Mouse (Mus musculus): ENCODE measurements around the gene Itgb2. TPM values are rescaled to one million over a fixed set of nuclear protein-coding genes. Genes with fewer than 3 reads are reported as not detected.

Gene Itgb2
- polyA plus RNA-seq, 1 experiment from 2014 or later = 3.6 TPM

- WGBS = 91% methylated on average over 13 of the region's 13 CpGs
- H3K27me3 ChIP-seq (ENCODE audit: insufficient read depth, poor library complexity, severe bottlenecking) = no peaks in the 10 kb centered on the region
- no peak overlapping the region for H3K27ac ChIP-seq
- H3K4me3 ChIP-seq = no peak overlapping the region
- DNase-seq (ENCODE audit: low spot score) = no peak
- peaks cover 80% of the 10 kb centered on the region for H3K36me3 ChIP-seq
- H3K9me3 ChIP-seq = no peaks in the 10 kb centered on the region
- peaks cover 16% of the 10 kb centered on the region for H3K4me1 ChIP-seq
Observed at GRCm38 (mm10) chr10:77506961-77507577, 23.0 kb upstream of the Itgb2 start.

- H3K4me3 ChIP-seq = no peak overlapping the region
- peaks cover 81% of the 10 kb centered on the region for H3K36me3 ChIP-seq
- 80% methylated on average over 4 of the region's 4 CpGs for WGBS
Observed at GRCm38 (mm10) chr10:77507779-77508178, 22.3 kb upstream of the Itgb2 start.

GRCm38 (mm10) chr10:77508744-77509143, 21.3 kb upstream of the Itgb2 start:
- 95% methylated on average over 3 of the region's 3 CpGs for whole genome bisulfite sequencing
- Histone ChIP-seq H3K4me3 (no peak overlapping the region), H3K9me3 (no peaks in the 10 kb centered on the region), H3K27me3 (ENCODE audit: insufficient read depth, poor library complexity, severe bottlenecking) (no peaks in the 10 kb centered on the region), H3K27ac (no peak overlapping the region), H3K36me3 (peaks cover 81% of the 10 kb centered on the region), H3K4me1 (peaks cover 16% of the 10 kb centered on the region)
- no peak for DNase-seq (ENCODE audit: low spot score)

More at GRCm38 (mm10) chr10:77507779-77508178, 22.3 kb upstream of the Itgb2 start:
- Histone ChIP-seq H3K9me3 (no peaks in the 10 kb centered on the region), H3K4me1 (peaks cover 16% of the 10 kb centered on the region), H3K27ac (no peak overlapping the region), H3K27me3 (ENCODE audit: insufficient read depth, poor library complexity, severe bottlenecking) (no peaks in the 10 kb centered on the region)
- DNase-seq (ENCODE audit: low spot score) = no peak

GRCm38 (mm10) chr10:77509403-77510187, 20.5 kb upstream of the Itgb2 start:
- Histone ChIP-seq H3K36me3 (peaks cover 83% of the 10 kb centered on the region), H3K27ac (peak overlapping the region; percentile 50; the same call in 1 of the 2 replicates), H3K4me3 (no peak overlapping the region), H3K4me1 (peaks cover 21% of the 10 kb centered on the region), H3K27me3 (ENCODE audit: insufficient read depth, poor library complexity, severe bottlenecking) (no peaks in the 10 kb centered on the region), H3K9me3 (no peaks in the 10 kb centered on the region)
- 54% methylated on average over 12 of the region's 12 CpGs for WGBS
- DNase-seq (ENCODE audit: low spot score) = peak; percentile 89

- no peak for DNase-seq (ENCODE audit: low spot score)
- peaks cover 75% of the 10 kb centered on the region for H3K36me3 ChIP-seq
- H3K27ac ChIP-seq = no peak overlapping the region
- H3K27me3 ChIP-seq (ENCODE audit: insufficient read depth, poor library complexity, severe bottlenecking) = no peaks in the 10 kb centered on the region
- H3K4me3 ChIP-seq = no peak overlapping the region
- H3K9me3 ChIP-seq = no peaks in the 10 kb centered on the region
- peaks cover 30% of the 10 kb centered on the region for H3K4me1 ChIP-seq
- 79% methylated on average over 15 of the region's 15 CpGs for WGBS
Observed at GRCm38 (mm10) chr10:77510225-77510982, 19.6 kb upstream of the Itgb2 start.

GRCm38 (mm10) chr10:77515385-77516348, 14.4 kb upstream of the Itgb2 start, which contains the start of gene Fam207a:
Fam207a (minus strand) TSS chr10:77515785.
- H3K36me3 ChIP-seq = peaks cover 38% of the 10 kb centered on the region
- peak; percentile 94 for DNase-seq (ENCODE audit: low spot score)
- under 1% methylated on average over 75 of the region's 75 CpGs for WGBS

GRCm38 (mm10) chr10:77516379-77516951, 13.6 kb upstream of the Itgb2 start:
- Histone ChIP-seq H3K4me1 (peaks cover 31% of the 10 kb centered on the region), H3K4me3 (peak overlapping the region; percentile 97), H3K36me3 (peaks cover 30% of the 10 kb centered on the region), H3K9me3 (no peaks in the 10 kb centered on the region), H3K27me3 (ENCODE audit: insufficient read depth, poor library complexity, severe bottlenecking) (peaks cover 2% of the 10 kb centered on the region), H3K27ac (peak overlapping the region; percentile 92)
- 46% methylated on average over 14 of the region's 14 CpGs for WGBS
- DNase-seq (ENCODE audit: low spot score) = no peak

More at GRCm38 (mm10) chr10:77515385-77516348, 14.4 kb upstream of the Itgb2 start, which contains the start of gene Fam207a:
- Histone ChIP-seq H3K4me3 (peak within 1 kb of the TSS; percentile 97), H3K9me3 (no peaks in the 10 kb centered on the region), H3K27ac (peak within 1 kb of the TSS; percentile 92), H3K4me1 (peaks cover 33% of the 10 kb centered on the region), H3K27me3 (ENCODE audit: insufficient read depth, poor library complexity, severe bottlenecking) (no peaks in the 10 kb centered on the region)

- Histone ChIP-seq H3K9me3 (no peaks in the 10 kb centered on the region), H3K27me3 (ENCODE audit: insufficient read depth, poor library complexity, severe bottlenecking) (peaks cover 8% of the 10 kb centered on the region), H3K36me3 (peaks cover 24% of the 10 kb centered on the region), H3K27ac (peak overlapping the region; percentile 92; the same call in 1 of the 2 replicates), H3K4me1 (peaks cover 36% of the 10 kb centered on the region), H3K4me3 (peak overlapping the region; percentile 25; the same call in 1 of the 2 replicates)
- peak; percentile 87 for DNase-seq (ENCODE audit: low spot score)
- 21% methylated on average over 20 of the region's 20 CpGs for WGBS
Observed at GRCm38 (mm10) chr10:77517066-77517620, 12.9 kb upstream of the Itgb2 start.

- H3K27ac ChIP-seq = 0 out of 2 replicates have a peak overlapping the region, but pooled peaks have one; percentile 22
- H3K27me3 ChIP-seq (ENCODE audit: insufficient read depth, poor library complexity, severe bottlenecking) = peaks cover 14% of the 10 kb centered on the region
- peaks cover 17% of the 10 kb centered on the region for H3K36me3 ChIP-seq
- H3K9me3 ChIP-seq = no peaks in the 10 kb centered on the region
- WGBS = 82% methylated on average over 5 of the region's 5 CpGs
- DNase-seq (ENCODE audit: low spot score) = no peak
- H3K4me1 ChIP-seq = peaks cover 43% of the 10 kb centered on the region
- no peak overlapping the region for H3K4me3 ChIP-seq
Observed at GRCm38 (mm10) chr10:77517801-77518200, 12.3 kb upstream of the Itgb2 start.

- no peaks in the 10 kb centered on the region for H3K9me3 ChIP-seq
- H3K4me3 ChIP-seq = no peak overlapping the region
- H3K27me3 ChIP-seq (ENCODE audit: insufficient read depth, poor library complexity, severe bottlenecking) = peaks cover 22% of the 10 kb centered on the region
- DNase-seq (ENCODE audit: low spot score) = no peak
- H3K27ac ChIP-seq = no peak overlapping the region
- WGBS = 71% methylated on average over 3 of the region's 3 CpGs
- H3K36me3 ChIP-seq = peaks cover 3% of the 10 kb centered on the region
- H3K4me1 ChIP-seq = peaks cover 40% of the 10 kb centered on the region
Observed at GRCm38 (mm10) chr10:77519191-77519590, 10.9 kb upstream of the Itgb2 start.

GRCm38 (mm10) chr10:77520497-77520896, 9.6 kb upstream of the Itgb2 start:
- Histone ChIP-seq H3K9me3 (no peaks in the 10 kb centered on the region), H3K4me1 (peaks cover 29% of the 10 kb centered on the region), H3K27me3 (ENCODE audit: insufficient read depth, poor library complexity, severe bottlenecking) (peaks cover 22% of the 10 kb centered on the region), H3K4me3 (no peak overlapping the region), H3K36me3 (no peaks in the 10 kb centered on the region), H3K27ac (no peak overlapping the region)
- DNase-seq (ENCODE audit: low spot score) = no peak
- 88% methylated on average over 5 of the region's 5 CpGs for WGBS

Data from heart, embryonic 10.5 days (tissue).